Mouse (Mus musculus): ENCODE measurements around the gene Il1b.

- no peak for TF ChIP-seq GATA1 (IDR thresholded peaks at IDR 0.05; ENCODE audit: borderline replicate concordance, low read length)
- no peak for TF ChIP-seq FLI1 (IDR thresholded peaks at IDR 0.05; ENCODE audit: low read length)
These were observed 37.5 kb downstream of the Il1b start for GRCm38 (mm10) chr2:129333471-129333870.
